Mouse (Mus musculus) liver, adult 2 months (tissue): ENCODE measurements at regions not wholly inside any gene's neighbourhood (a gene's known extent, or its start where the extent isn't known, plus 50 kb on each side); places are given as distances from the start of the nearest gene placed in this dataset.

Experiments
- CTCF ChIP-seq: fragments of 200-500 bp; IDR thresholded peaks from 2 replicates; pipeline ENCODE4 v1.5.1; 2011; ENCODE audit warnings: low read depth, low read length, control low read depth
- POLR2A ChIP-seq: fragments of 200-500 bp; IDR thresholded peaks from 2 replicates; pipeline ENCODE4 v1.6.1; 2011; ENCODE audit warnings: low read length, control low read depth; ENCODE audit not compliant: insufficient read depth; ENCODE audit errors: extremely low read depth

DNA sequence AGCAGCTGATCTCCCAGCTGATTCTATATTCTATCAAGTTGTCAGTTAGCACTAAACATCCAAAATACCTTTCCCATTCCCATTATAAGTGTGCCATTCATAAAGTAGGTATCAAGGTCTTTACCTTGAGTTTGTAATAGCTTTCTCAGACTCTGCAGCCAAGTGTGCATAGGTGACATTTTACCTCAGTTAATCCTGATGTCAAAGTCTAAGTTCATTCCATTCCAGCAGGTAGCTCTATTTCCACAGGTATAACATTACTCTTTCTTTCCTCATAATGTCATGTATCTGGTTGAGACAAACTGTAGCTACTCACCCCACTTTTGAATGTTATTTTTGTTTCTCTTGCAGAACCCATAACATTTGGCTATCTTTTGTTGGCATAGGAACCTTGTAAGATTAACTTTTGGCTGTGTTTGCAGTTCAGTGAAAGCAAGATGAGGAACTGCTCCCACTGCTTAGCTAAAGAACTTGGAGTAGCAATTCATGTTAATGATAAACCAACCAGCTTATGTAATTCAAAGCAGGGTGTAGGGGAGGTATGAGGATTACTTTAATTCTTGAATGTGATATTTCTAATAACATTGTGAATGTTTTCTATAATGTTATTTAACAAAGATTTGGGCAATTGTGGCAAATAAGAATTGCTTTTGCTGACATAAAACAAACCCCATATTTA, 107.0 kb downstream of the 4933402N22Rik start:
- TF ChIP-seq POLR2A (no peak), CTCF (no peak)
